Mouse (Mus musculus) thymus, adult 2 months (tissue): ENCODE results near the gene Utrn. TPM values are rescaled to one million over a fixed set of nuclear protein-coding genes. Genes with fewer than 3 reads are reported as not detected.

Experiments used
- DNase-seq: peaks from one replicate; pipeline ENCODE4 v3.0.0; 2021
- H3K27ac ChIP-seq: fragments of 200-500 bp; 2 replicates; pipeline ENCODE4 v1.5.1; 2012; ENCODE audit warnings: low read length, control low read depth; ENCODE audit not compliant: control insufficient read depth, insufficient read depth
- H3K27me3 ChIP-seq: fragments of 200-500 bp; 2 replicates; pipeline ENCODE4 v1.6.1; 2012; ENCODE audit warnings: mild to moderate bottlenecking, low read length, moderate library complexity, mixed read lengths; ENCODE audit not compliant: control insufficient read depth, insufficient read depth
- H3K36me3 ChIP-seq: fragments of 200-500 bp; 2 replicates; pipeline ENCODE4 v1.6.1; 2012; ENCODE audit warnings: mild to moderate bottlenecking, low read length, moderate library complexity; ENCODE audit not compliant: control insufficient read depth, insufficient read depth
- H3K4me1 ChIP-seq: fragments of 200-500 bp; replicated peaks from 2 replicates; pipeline ENCODE4 v1.6.1; 2012; ENCODE audit warnings: low read length; ENCODE audit not compliant: control insufficient read depth, insufficient read depth
- H3K4me3 ChIP-seq: fragments of 200-500 bp; 2 replicates; pipeline ENCODE4 v1.5.1; 2012; ENCODE audit warnings: mild to moderate bottlenecking, low read length, control low read depth, moderate library complexity; ENCODE audit not compliant: control insufficient read depth, insufficient read depth
- CTCF ChIP-seq: fragments of 200-500 bp; IDR thresholded peaks from 2 replicates; pipeline ENCODE4 v1.5.1; 2012; ENCODE audit warnings: mild to moderate bottlenecking, control low read depth, low read length, moderate library complexity, borderline replicate concordance; ENCODE audit not compliant: control insufficient read depth, poor library complexity, insufficient read depth; ENCODE audit errors: extremely low read depth
- POLR2A ChIP-seq: fragments of 200-500 bp; IDR thresholded peaks from 2 replicates; pipeline ENCODE4 v1.6.1; 2012; ENCODE audit warnings: mild to moderate bottlenecking, low read length, control low read depth, moderate library complexity; ENCODE audit not compliant: control insufficient read depth, poor library complexity, insufficient read depth; ENCODE audit errors: extremely low read depth
- WGBS: fragments of 180-500 bp; shearing (Covaris S2); methylation state at CpG from one replicate; pipeline ENCODE4 v1.1.7; 2018; 5-methylcytosine and 5-hydroxymethylcytosine counted together
- polyA plus RNA-seq: library from polyadenylated mRNA; depleted of rRNA; stranded (reverse); fragments of >200 nt; gene quantifications from 2 replicates; pipeline ENCODE4 v1.2.3, GENCODE M21; 2012

Utrn gene
- polyA plus RNA-seq, 1 experiment = 30.3 TPM

DNA sequence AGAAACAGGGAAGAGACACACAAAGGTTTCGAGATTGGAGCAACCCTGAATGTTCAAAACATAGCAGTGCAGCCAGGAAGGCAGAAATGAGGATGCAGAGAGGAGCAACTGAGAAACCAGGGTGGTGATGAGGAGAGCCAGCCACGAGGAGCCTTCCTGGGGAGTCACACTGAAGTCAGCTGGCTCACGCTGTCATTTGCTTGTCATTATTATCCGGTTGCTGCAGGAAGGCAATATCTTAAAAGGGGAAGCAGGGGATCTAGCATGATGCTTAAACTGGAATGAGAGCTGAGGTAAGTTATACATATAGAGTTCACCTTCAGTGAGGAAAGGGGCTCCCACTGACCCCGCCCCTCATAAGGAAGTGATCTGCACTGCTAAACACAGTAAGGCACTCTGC is 368.7 kb downstream of the Utrn start:
- TF ChIP-seq POLR2A = no peak

GRCm38 (mm10) chr10:12497555-12497954 is 371.6 kb downstream of the Utrn start:
- Histone ChIP-seq H3K4me3 (no peak overlapping the region), H3K27me3 (no peaks in the 10 kb centered on the region), H3K36me3 (peaks cover 10% of the 10 kb centered on the region), H3K27ac (no peak overlapping the region), H3K4me1 (no peaks in the 10 kb centered on the region)
- DNase-seq = no peak
- no peak for TF ChIP-seq POLR2A
- no peak for TF ChIP-seq CTCF
- 86% methylated on average over 8 of the region's 8 CpGs for WGBS

More for the DNA sequence above, 368.7 kb downstream of the Utrn start:
- Histone ChIP-seq H3K4me3 (no peak overlapping the region), H3K27ac (no peak overlapping the region), H3K36me3 (peaks cover 10% of the 10 kb centered on the region), H3K4me1 (no peaks in the 10 kb centered on the region), H3K27me3 (no peaks in the 10 kb centered on the region)
- WGBS = 96% methylated on average over 5 of the region's 5 CpGs
- DNase-seq = no peak

- WGBS = 95% methylated on average over 4 of the region's 4 CpGs
- DNase-seq = no peak
- no peaks in the 10 kb centered on the region for H3K4me1 ChIP-seq
- H3K4me3 ChIP-seq = no peak overlapping the region
- H3K27me3 ChIP-seq = no peaks in the 10 kb centered on the region
- no peaks in the 10 kb centered on the region for H3K36me3 ChIP-seq
- TF ChIP-seq POLR2A (no peak), CTCF (no peak)
- H3K27ac ChIP-seq = no peak overlapping the region
Measured at GRCm38 (mm10) chr10:12489551-12490177, 379.5 kb downstream of the Utrn start.

DNA sequence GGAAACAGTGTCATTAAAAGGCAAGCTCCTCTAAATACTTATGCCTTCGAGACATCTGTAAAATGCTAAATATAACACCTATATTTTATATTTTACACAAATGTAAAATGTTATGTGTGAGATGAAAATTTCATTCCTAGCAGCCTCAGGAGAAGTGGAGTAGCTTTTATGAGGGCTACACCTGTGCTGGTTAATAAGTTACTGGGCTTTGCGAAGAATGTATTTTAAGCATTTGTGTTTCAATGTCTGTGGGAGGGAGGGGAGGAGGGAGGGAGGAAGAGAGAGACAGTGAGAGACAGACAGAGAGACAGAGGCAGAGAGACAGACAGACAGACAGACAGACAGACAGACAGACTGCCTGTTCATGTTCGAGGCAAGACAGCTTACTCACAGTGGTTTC is 380.6 kb downstream of the Utrn start:
- DNase-seq = no peak
- H3K27ac ChIP-seq = no peak overlapping the region
- H3K4me1 ChIP-seq = no peaks in the 10 kb centered on the region
- no peak overlapping the region for H3K4me3 ChIP-seq
- WGBS = 87% methylated on average over 3 of the region's 3 CpGs
- H3K36me3 ChIP-seq = no peaks in the 10 kb centered on the region
- no peaks in the 10 kb centered on the region for H3K27me3 ChIP-seq
- TF ChIP-seq POLR2A (no peak), CTCF (no peak)

GRCm38 (mm10) chr10:12488117-12488516 is 381.0 kb downstream of the Utrn start:
- no peak overlapping the region for H3K27ac ChIP-seq
- H3K36me3 ChIP-seq = no peaks in the 10 kb centered on the region
- H3K4me3 ChIP-seq = no peak overlapping the region
- WGBS = 98% methylated on average over 5 of the region's 5 CpGs
- no peaks in the 10 kb centered on the region for H3K4me1 ChIP-seq
- DNase-seq = no peak
- TF ChIP-seq CTCF (no peak), POLR2A (no peak)
- no peaks in the 10 kb centered on the region for H3K27me3 ChIP-seq

- no peak for DNase-seq
- Histone ChIP-seq H3K4me1 (no peaks in the 10 kb centered on the region), H3K4me3 (no peak overlapping the region), H3K27me3 (no peaks in the 10 kb centered on the region), H3K27ac (no peak overlapping the region), H3K36me3 (no peaks in the 10 kb centered on the region)
- TF ChIP-seq CTCF (no peak), POLR2A (no peak)
- WGBS = 53% methylated on average over 1 of the region's 1 CpGs
Measured at GRCm38 (mm10) chr10:12483494-12483893, 385.7 kb downstream of the Utrn start.

- Histone ChIP-seq H3K27ac (no peak overlapping the region), H3K4me1 (no peaks in the 10 kb centered on the region), H3K36me3 (no peaks in the 10 kb centered on the region), H3K27me3 (no peaks in the 10 kb centered on the region), H3K4me3 (no peak overlapping the region)
- TF ChIP-seq CTCF (no peak), POLR2A (no peak)
- DNase-seq = no peak
- WGBS = 68% methylated on average over 3 of the region's 3 CpGs
Measured at GRCm38 (mm10) chr10:12482975-12483374, 386.2 kb downstream of the Utrn start.
